Mouse (Mus musculus) heart, adult 11 months (tissue): ENCODE results near the gene Krtap1-3.
"Not testable (repeated sequence)": the region's sequence is repeated elsewhere in the genome, so short reads cannot be mapped to it uniquely, and the experiment has no call there.

ENCODE experiments used
- DNase-seq: peaks from one replicate; pipeline ENCODE4 v3.0.0; 2022

The Krtap1-3 gene

DNA sequence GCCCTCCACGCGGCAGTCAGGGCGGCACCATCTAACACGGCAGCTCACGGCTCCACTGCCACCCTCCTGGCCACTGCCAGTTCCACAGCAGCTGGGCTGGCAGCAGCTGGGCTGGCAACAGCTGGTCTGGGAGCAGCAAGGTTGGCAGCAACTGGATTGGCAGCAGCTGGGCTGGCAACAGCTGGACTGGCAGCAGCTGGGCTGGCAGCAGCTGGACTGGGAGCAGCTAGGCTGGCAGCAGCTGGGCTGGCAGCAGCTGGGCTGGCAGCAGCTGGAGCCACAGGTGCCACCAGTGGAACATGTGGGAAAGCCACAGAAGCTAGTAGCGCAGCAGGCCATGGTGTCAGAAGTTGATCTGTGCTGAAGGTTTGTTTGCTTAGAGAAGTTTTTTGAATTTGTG, at the start of gene Krtap1-3:
TSS of gene Krtap1-3 (minus strand) at position 359 of the 400 bp plus-strand sequence.
- no peak for DNase-seq

DNA sequence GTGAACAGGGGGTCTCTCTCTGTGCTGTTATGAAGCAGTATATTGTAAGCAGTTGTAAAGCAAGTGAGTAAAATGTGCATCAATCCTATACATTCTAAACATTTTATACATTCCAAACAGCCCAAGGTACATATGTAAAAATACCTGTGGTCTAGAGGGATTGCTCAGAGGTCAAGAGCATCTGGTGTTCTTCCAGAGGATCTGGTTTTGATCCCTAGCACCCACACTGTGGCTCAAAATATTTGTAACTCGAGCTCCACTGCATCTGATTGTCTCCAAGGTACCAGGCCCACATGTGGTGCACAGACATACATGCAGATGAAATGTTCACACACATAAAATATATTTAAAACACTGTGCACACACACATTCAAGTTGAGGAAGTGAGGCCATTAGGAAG, 49.8 kb upstream of the Krtap1-3 start:
- DNase-seq = no peak

DNA sequence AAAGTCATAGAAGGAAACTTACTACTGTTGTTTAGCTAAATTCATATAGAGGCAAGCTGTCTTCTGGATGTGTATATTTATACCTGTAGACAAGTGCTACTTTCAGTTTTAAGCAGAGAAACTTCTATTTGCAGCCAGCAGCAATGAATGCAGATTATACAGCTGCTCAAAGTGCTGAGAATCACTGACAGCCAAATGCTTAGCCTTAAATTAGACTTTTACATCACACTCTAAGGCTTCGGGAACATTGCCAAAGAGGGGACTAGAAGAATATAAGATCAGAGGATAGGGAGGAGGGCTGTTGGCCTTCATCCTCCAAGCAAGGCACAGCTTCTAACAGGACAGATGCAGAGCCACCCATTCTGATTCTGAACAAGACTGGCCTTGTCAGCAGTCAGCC, 45.9 kb upstream of the Krtap1-3 start:
- no peak for DNase-seq

DNA sequence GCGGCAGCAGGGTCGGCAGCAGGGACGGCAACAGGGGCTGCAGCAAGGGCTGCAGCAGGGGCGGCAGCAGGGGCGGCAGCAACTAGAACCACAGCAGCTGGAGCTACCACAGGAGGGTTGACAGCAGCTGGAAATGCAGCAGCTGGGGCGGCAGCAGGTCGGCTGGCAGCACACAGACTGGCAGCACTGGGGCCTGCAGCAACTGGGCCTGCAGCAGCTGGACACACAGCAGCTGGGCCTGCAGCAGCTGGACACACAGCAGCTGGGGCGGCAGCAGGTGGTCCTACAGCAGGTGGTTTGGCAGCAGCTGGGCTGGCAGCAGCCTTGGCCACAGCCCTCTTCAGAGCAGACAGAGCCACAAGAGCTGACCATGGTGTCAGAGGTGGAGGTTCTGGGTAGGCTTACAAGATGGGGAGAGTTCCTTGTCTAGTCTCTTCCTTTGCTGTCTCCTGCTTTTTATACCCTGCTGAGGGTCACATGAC, 43.6 kb upstream of the Krtap1-3 start, which contains the start of gene Krtap4-2:
TSS of gene Krtap4-2 (minus strand) at position 432 of the 482 bp plus-strand sequence.
- DNase-seq = no peak

DNA sequence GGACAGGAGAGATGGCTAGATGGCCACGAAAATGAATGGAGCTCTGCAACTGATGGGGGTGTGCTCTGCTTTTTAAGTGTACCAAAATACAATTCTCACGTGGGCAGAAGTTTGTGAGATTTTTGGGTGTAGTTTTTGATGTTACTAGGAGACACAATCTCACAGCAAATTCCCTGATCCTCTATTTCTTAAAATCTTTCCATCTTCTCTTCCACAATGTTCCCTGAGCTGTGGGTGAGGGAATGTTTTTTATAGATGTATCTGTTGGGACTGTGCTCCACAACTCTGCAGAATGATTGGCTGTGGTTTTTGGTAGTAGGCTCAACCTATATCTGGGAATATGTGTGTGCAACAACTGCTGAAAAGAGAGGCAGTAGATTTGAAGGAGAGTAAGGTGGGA, 42.2 kb upstream of the Krtap1-3 start:
- DNase-seq = no peak

DNA sequence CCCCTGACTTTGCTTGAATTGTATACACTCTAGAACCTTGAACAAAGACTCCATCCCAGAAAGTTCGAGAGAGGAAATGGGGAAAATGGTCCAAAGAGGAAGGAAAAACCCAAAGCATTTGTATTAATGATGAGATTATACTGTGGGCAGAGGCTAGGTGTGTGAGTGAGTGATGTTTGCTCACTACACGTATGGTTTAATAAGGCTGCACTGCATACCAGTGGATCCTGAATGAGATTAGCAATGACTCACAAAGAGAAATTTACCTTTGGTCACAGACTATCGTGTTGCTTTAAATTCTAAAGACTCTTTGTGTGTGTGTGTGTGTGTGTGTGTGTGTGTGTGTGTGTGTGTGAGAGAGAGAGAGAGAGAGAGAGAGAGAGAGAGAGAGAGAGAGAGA, 39.8 kb upstream of the Krtap1-3 start:
- no peak for DNase-seq

DNA sequence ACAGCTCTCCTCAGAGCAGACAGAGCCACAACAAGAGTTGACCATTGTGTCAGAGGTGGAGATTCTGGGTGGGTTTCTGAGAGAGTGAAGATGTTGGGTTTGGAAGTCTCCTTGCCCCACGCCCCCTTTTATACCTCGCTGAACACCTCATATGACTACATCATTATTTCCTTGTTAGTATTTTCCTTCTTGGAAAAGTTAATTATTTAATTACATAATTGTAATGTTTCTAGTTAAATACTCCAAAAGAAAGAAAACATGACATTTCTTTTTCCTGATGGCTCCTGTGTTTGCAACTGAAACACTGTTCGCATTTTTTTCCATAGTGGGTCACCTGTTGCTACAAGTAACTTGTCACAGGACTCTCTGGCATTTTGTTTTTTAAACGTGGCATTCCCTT, 37.0 kb upstream of the Krtap1-3 start, which contains the start of gene Krtap4-1:
TSS of gene Krtap4-1 (minus strand) at position 101 of the 400 bp plus-strand sequence.
- DNase-seq = no peak

DNA sequence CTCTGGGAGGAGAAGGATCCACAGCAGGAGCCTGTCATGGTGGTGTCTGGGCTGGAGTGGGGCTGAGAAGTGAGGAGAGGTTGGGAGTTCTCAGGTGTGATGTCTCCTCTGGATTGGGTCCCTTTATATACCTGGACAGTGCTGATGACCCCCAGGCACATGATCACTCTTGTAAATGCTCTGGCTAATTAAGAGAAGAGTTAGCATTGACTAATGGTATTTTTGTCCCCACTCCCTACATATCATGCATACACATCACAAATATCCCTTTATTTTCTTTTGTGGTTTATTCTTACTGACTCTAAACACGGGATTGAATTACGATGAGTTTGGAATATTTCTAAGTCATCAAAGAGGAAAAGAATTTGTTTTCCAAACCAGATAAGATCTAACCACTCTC, 29.2 kb upstream of the Krtap1-3 start, which contains the start of gene Gm11562:
TSS of gene Gm11562 (minus strand) at position 101 of the 400 bp plus-strand sequence.
- DNase-seq = no peak

DNA sequence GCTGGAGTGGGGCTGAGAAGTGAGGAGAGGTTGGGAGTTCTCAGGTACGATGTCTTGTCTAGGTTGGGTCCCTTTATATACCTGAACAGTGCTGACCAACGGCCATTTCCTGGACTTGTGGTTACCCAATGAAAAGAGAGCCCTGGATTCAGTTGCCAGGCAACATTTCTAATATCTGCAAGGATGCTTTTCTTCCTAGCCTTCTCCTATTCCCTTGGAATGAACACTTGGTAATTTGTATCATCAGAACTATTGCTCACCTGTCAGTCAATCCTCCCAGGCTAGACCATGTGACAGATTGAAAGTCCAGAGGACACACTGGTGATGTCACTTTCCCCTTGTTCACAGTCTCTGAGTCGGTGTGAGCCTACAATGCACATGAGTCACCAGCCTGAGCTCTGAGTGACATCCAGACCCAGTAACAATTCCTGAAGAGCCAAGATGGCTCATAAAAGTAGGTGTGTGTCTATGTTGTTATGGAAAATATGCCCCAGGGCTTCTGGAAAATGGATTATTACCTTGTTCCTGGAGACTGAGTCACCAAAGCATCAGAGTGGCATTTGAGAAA, 23.7 kb upstream of the Krtap1-3 start, which contains the start of gene Krtap2-4:
TSS of gene Krtap2-4 (minus strand) at position 51 of the 568 bp plus-strand sequence.
- DNase-seq = peak; percentile 40

DNA sequence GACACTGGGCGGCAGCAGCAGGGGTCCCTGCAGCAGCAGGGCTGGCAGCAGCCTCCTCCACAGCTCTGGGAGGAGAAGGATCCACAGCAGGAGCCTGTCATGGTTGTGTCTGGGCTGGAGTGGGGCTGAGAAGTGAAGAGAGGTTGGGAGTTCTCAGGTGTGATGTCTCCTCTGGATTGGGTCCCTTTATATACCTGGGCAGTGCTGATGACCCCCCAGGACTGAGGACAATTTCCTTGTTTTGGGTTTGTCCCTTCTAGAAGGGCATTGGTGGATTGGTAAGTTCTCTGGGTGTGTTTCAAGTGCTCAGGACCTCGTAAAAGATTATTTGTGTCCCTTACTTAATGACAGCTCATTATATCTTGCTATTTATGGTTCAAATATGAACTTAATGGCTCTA, 18.9 kb upstream of the Krtap1-3 start, which contains the start of gene Gm11937:
TSS of gene Gm11937 (minus strand) at position 101 of the 400 bp plus-strand sequence.
- DNase-seq = peak; percentile 4

DNA sequence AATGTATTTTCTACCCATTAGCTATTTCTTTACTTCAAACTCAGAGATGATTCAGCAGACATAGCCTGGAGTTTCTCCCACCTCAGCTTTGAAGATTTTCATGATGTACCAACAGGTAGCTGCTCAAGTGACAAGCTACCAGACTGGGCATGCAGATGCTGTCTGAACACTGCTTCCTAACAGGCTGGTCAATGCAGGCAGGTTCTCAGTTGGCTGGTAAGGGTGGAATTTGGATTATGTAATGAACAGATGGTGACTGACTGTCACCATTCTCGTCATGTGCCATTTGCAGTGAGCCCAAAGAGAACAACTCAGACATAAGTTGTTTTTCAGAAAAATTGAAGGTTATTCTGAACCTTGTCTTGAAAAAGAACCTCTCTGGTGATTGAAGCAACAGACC, 18.0 kb upstream of the Krtap1-3 start:
- DNase-seq = peak; percentile 19

DNA sequence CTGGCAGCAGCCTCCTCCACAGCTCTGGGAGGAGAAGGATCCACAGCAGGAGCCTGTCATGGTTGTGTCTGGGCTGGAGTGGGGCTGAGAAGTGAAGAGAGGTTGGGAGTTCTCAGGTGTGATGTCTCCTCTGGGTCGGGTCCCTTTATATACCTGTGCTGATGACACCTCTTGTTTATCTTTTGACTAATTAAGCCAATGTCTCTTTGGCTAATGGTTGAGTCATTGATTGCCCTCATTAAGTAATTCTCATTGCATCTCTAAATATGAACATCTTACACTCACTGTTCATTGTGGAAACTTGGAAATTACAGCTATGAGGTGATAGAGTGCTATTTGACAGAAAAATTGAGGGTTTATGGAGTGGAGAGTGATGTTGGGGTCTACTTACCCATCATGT, 12.1 kb upstream of the Krtap1-3 start, which contains the start of gene Gm11938:
TSS of gene Gm11938 (minus strand) at position 101 of the 400 bp plus-strand sequence.
- DNase-seq = not testable (repeated sequence)

DNA sequence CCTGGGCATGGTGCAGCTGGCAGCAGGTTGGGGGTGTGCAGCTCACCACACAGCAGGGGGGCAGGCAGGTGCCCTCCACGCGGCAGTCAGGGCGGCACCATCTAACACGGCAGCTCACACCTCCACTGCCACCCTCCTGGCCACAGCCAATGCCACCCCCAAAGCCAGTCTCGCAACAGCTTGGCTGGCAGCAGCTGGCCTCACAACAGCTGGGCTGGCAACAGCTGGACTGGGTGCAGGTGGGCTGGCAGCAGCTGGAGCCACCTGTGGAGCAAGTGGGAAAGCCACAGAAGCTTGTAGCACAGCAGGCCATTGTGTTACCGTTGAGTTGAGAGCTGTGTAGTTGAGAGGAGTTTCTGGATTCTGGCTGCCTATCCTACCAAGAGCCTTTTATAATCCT, 6.6 kb upstream of the Krtap1-3 start, which contains the start of gene Krtap9-3:
TSS of gene Krtap9-3 (minus strand) at position 364 of the 400 bp plus-strand sequence.
- peak; percentile 55 for DNase-seq

DNA sequence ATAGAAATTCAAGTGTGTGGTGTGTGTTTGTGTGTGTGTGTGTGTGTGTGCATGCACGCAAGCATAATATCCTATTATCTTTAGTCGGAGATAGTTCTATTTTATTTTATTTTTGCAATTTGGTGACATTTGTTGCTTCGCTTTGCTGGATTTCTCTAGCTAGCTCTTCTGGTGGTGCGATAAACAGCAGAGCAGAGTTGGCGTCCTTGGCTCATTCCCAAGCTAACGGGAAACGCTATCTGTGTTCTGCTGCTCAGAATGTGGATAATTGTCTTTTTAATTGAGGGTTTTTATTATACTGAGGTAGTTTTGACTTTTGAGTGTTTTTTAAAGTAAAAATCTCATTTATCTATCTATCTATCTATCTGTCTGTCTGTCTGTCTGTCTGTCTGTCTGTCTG, 6.0 kb downstream of the Krtap1-3 start:
- no peak for DNase-seq

DNA sequence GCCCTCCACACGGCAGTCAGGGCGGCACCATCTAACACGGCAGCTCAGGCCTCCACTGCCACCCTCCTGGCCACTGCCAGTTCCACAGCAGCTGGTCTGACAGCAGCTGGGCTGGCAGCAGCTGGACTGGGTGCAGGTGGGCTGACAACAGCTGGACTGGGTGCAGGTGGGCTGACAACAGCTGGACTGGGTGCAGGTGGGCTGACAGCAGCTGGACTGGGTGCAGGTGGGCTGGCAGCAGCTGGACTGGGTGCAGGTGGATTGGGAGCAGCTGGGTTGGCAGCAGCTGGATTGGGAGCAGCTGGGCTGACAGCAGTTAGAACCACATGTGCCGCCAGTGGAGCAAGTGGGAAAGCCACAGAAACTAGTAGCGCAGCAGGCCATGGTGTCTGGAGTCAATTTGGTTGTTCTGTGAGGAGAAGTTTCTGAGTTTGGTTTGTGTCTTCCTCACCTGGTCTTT, 7.9 kb downstream of the Krtap1-3 start, which contains the start of gene Krtap1-4:
TSS of gene Krtap1-4 (minus strand) at position 410 of the 460 bp plus-strand sequence.
- DNase-seq = peak; percentile 71

DNA sequence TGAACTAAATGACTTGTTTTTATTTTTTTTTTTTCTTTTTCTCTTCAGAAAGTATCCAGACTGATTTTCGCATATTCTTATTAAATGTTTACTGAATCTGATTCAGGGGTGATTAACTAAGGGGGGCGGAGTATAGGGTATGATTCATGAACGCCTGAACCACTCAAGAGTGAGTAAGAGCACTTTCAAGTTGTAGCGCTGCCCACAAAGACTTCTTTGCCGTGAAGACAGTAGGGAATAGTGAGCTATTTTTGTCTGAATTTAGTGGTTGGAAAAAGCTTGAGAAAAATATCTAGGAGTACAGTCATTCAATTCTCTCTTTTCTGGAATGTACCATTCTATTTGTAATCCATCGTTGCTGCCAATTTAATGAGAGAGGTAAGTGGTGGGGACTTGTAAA, 9.6 kb downstream of the Krtap1-3 start:
- DNase-seq = peak; percentile 22

DNA sequence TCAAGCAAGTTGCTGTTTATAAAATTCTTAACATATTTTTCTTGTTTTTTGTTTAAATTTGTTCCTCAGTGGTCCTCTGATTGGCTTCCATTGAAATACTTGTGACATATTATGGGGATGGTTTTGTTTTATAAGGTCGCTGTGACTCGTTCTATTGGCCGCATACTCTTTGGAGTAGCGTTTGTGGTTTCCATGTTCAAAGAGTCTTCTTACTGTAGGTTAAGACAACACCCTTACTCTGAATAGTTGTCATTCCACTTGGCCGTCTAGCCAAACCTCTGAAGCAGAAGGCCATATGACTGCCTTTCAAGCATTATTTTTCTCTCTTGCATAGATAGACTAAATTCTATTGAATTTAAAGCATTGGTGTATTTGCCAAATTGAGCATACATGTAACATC, 10.1 kb downstream of the Krtap1-3 start:
- DNase-seq = peak; percentile 7

DNA sequence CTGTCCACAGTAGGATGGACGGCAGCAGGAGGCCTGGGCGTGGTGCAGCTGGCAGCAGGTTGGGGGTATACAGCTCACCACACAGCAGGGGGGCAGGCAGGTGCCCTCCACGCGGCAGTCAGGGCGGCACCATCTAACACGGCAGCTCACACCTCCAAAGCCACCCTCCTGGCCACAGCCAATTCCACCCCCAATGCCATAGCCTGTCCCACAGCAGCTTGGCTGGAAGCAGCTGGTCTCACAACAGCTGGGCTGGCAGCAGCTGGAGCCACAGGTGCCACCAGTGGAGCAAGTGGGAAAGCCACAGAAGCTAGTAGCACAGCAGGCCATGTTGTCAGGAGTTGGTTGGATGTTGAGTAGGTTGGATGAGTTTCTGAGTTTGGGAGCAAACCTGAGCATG, 10.5 kb downstream of the Krtap1-3 start, which contains the start of gene Krtap1-5:
TSS of gene Krtap1-5 (minus strand) at position 381 of the 400 bp plus-strand sequence.
- peak; percentile 74 for DNase-seq

DNA sequence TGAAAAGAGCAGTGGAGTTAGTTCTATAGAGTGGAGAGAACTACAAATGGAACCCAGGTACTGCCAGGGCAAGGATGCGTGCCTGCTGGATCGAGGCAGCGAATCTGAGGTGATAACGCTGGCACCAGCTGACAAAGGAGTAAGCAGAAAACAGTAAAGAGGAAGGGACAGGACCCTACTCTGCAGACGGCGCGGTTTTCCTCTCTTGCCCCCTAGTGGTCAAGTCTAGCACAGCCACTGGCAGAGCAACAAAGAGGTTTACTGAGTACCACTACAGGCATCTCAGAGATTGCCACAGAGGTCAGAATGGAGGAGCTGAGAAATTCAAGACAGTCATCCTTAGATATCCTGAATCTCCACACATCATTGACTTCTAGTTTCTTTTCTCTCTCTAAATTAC, 17.0 kb downstream of the Krtap1-3 start:
- DNase-seq = no peak

DNA sequence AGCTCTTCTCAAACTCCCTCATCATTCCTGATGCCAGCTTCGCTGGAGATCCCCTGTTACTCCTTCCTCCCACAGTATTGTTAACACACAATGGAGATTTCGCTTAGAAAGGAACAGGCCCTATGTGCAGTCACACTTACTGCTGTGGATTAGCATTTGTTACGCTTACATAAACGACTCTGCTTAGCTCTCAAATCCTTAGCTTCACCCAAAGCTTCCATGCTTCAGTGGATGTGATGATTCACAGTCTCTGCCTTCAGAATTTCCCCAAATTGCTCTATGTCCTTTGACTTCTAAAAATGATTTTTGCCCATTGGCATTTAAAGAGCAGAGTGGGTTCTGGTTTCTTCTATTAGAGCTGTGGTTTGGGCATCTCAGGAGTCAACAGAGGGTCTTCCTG, 18.0 kb downstream of the Krtap1-3 start:
- DNase-seq = no peak

DNA sequence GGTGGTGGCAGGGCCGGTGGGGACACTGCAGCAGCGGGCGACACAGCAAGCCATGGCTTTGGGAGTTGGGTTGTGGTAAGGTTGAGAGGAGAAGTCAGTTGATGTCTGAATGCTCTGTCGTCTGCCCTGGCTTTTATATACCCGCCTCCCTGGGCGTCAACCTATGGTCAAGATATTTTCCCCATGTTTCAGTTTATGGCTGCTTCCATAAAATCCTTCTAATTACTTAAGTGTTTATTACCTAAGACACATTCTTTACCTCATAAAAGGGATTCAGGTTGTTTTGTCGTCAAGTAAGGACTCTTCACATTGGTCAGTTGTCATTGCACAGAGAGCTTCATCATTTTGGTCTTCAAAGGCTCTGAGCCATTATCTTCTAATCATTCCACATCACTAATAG, 24.6 kb downstream of the Krtap1-3 start, which contains the start of gene Krtap3-1:
TSS of gene Krtap3-1 (minus strand) at position 101 of the 400 bp plus-strand sequence.
- no peak for DNase-seq

DNA sequence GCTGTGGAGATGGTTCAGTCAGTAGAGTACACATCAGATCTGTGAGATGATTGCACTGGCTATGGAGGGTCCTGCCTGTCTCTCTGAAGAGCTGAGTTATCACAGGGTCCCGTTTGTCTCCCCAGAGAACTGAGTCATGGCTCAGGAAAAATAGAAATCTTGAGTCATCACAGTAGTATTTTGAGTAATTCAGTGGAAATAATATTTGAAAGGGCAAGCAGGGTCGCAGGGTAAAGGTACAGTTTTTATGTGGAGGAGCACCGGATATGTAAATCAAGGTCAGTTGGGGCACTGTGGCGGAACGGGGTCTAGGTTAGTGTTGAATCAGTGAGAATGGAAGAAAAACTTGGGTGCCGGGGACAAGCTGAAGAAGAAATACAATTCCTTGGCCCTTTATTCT, 28.6 kb downstream of the Krtap1-3 start:
- DNase-seq = no peak

DNA sequence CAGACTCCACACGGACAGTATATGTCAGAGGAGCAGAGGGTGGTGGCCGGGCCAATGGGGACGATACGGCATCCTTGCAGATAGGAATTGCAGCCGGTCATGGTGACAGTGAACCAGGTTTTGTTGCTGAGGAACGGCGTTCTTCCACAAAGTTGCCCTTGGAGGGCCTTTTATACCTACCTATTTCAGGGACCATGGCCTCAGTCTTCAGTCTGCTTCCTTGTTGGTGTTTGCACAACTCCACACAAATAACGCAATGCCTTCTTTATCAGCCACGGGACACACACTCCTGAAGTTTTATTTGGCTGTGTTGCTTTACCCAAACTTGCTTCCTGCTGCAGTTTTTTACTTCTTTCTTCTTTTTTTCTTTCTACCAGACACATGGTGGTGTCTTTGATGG, 31.8 kb downstream of the Krtap1-3 start, which contains the start of gene Gm11939:
TSS of gene Gm11939 (minus strand) at position 101 of the 400 bp plus-strand sequence.
- DNase-seq = no peak
